Mouse (Mus musculus) forebrain, embryonic 10.5 days (tissue): Measurements from ENCODE around the gene Nav1. TPM values are rescaled to one million over a fixed set of nuclear protein-coding genes. Genes with fewer than 3 reads are reported as not detected.
"Not testable (repeated sequence)": the region's sequence is repeated elsewhere in the genome, so short reads cannot be mapped to it uniquely, and the experiment has no call there.

ENCODE experiments used
- DNase-seq: peaks from one replicate; pipeline ENCODE4 v3.0.0-alpha.2; 2017; ENCODE audit warnings: low spot score; ENCODE audit errors: extremely low spot score
- H3K27ac ChIP-seq: fragments of 300-500 bp; sonication (generic); 2 replicates; pipeline ENCODE4 v1.5.1; 2016; ENCODE audit warnings: mild to moderate bottlenecking
- H3K27me3 ChIP-seq: fragments of 300-500 bp; sonication (generic); 2 replicates; pipeline ENCODE4 v1.6.1; 2016; ENCODE audit warnings: mild to moderate bottlenecking; ENCODE audit not compliant: poor library complexity, severe bottlenecking
- H3K36me3 ChIP-seq: fragments of 300-500 bp; sonication (generic); replicated peaks from 2 replicates; pipeline ENCODE4 v1.6.1; 2016; ENCODE audit warnings: mild to moderate bottlenecking, moderate library complexity
- H3K4me1 ChIP-seq: fragments of 300-500 bp; sonication (generic); 2 replicates; pipeline ENCODE4 v1.6.1; 2016
- H3K4me3 ChIP-seq: fragments of 300-500 bp; sonication (generic); 2 replicates; pipeline ENCODE4 v1.5.1; 2016; ENCODE audit warnings: mild to moderate bottlenecking, moderate library complexity
- H3K9me3 ChIP-seq: fragments of 300-500 bp; sonication (generic); 2 replicates; pipeline ENCODE4 v1.6.1; 2016; ENCODE audit warnings: mild to moderate bottlenecking, moderate library complexity
- WGBS: fragments of 180-500 bp; shearing (Covaris S2); methylation state at CpG from one replicate; pipeline ENCODE4 v1.1.7; 2016; 5-methylcytosine and 5-hydroxymethylcytosine counted together
- polyA plus RNA-seq: library from polyadenylated mRNA; unstranded; fragments of >200 nt; fragmentation: Nextera tagmentation; extraction: Ambion mirVana; gene quantifications from 2 replicates; pipeline ENCODE4 v1.2.1, GENCODE M21; 2016

Gene Nav1
- polyA plus RNA-seq, 1 experiment from 2014 or later, result 25.3 TPM

- peak overlapping the region; percentile 14 for H3K4me3 ChIP-seq
- peaks cover 12% of the 10 kb centered on the region for H3K36me3 ChIP-seq
- no peaks in the 10 kb centered on the region for H3K27me3 ChIP-seq
- 29% methylated on average over 20 of the region's 20 CpGs for WGBS
- peak overlapping the region; percentile 82 for H3K27ac ChIP-seq
- peak; percentile 64 for DNase-seq
- peaks cover 84% of the 10 kb centered on the region for H3K4me1 ChIP-seq
- no peaks in the 10 kb centered on the region for H3K9me3 ChIP-seq
Measured at GRCm38 (mm10) chr1:135498455-135499358, 108.4 kb downstream of the Nav1 start.

- H3K27ac ChIP-seq, result no peak overlapping the region
- H3K36me3 ChIP-seq, result peaks cover 16% of the 10 kb centered on the region
- no peak for DNase-seq
- H3K4me3 ChIP-seq, result no peak overlapping the region
- H3K9me3 ChIP-seq, result no peaks in the 10 kb centered on the region
- WGBS, result 90% methylated on average over 1 of the region's 1 CpGs
- H3K4me1 ChIP-seq, result peaks cover 91% of the 10 kb centered on the region
- no peaks in the 10 kb centered on the region for H3K27me3 ChIP-seq
Measured at GRCm38 (mm10) chr1:135495048-135495447, 112.0 kb downstream of the Nav1 start.

GRCm38 (mm10) chr1:135493862-135494261, 113.2 kb downstream of the Nav1 start:
- Histone ChIP-seq H3K27me3 (no peaks in the 10 kb centered on the region), H3K4me1 (peaks cover 91% of the 10 kb centered on the region), H3K27ac (no peak overlapping the region; the same call in 1 of the 2 replicates), H3K36me3 (peaks cover 17% of the 10 kb centered on the region), H3K4me3 (no peak overlapping the region), H3K9me3 (no peaks in the 10 kb centered on the region)
- WGBS, result 74% methylated on average over 6 of the region's 6 CpGs
- DNase-seq, result no peak

GRCm38 (mm10) chr1:135492406-135492805, 114.7 kb downstream of the Nav1 start:
- Histone ChIP-seq H3K9me3 (no peaks in the 10 kb centered on the region), H3K4me1 (peaks cover 89% of the 10 kb centered on the region), H3K27me3 (no peaks in the 10 kb centered on the region), H3K36me3 (peaks cover 23% of the 10 kb centered on the region), H3K4me3 (no peak overlapping the region), H3K27ac (peak overlapping the region; percentile 4; the same call in 1 of the 2 replicates)
- WGBS, result 56% methylated on average over 10 of the region's 10 CpGs
- no peak for DNase-seq

- Histone ChIP-seq H3K27ac (peak overlapping the region; percentile 67), H3K4me1 (peaks cover 89% of the 10 kb centered on the region), H3K27me3 (no peaks in the 10 kb centered on the region), H3K9me3 (no peaks in the 10 kb centered on the region), H3K4me3 (no peak overlapping the region), H3K36me3 (peaks cover 31% of the 10 kb centered on the region)
- 65% methylated on average over 10 of the region's 10 CpGs for whole genome bisulfite sequencing
- DNase-seq, result no peak
Measured at GRCm38 (mm10) chr1:135490931-135491666, 116.0 kb downstream of the Nav1 start.

GRCm38 (mm10) chr1:135488879-135489278, 118.2 kb downstream of the Nav1 start:
- peaks cover 39% of the 10 kb centered on the region for H3K36me3 ChIP-seq
- 35% methylated on average over 9 of the region's 9 CpGs for WGBS
- no peak overlapping the region for H3K4me3 ChIP-seq
- H3K27ac ChIP-seq, result peak overlapping the region; percentile 32
- DNase-seq, result peak; percentile 41
- no peaks in the 10 kb centered on the region for H3K27me3 ChIP-seq
- no peaks in the 10 kb centered on the region for H3K9me3 ChIP-seq
- peaks cover 83% of the 10 kb centered on the region for H3K4me1 ChIP-seq

- DNase-seq, result no peak
- WGBS, result 90% methylated on average over 7 of the region's 7 CpGs
- H3K27me3 ChIP-seq, result no peaks in the 10 kb centered on the region
- H3K4me1 ChIP-seq, result peaks cover 46% of the 10 kb centered on the region
- no peak overlapping the region for H3K4me3 ChIP-seq
- H3K27ac ChIP-seq, result no peak overlapping the region
- peaks cover 67% of the 10 kb centered on the region for H3K36me3 ChIP-seq
- H3K9me3 ChIP-seq, result peaks cover 5% of the 10 kb centered on the region; the same call in 1 of the 2 replicates
Measured at GRCm38 (mm10) chr1:135485179-135485578, 121.9 kb downstream of the Nav1 start.

- H3K27ac ChIP-seq, result not testable (repeated sequence)
- WGBS, result 89% methylated on average over 9 of the region's 9 CpGs
Measured at GRCm38 (mm10) chr1:135484503-135485051, 122.5 kb downstream of the Nav1 start.

GRCm38 (mm10) chr1:135483971-135484370, 123.1 kb downstream of the Nav1 start:
- H3K4me1 ChIP-seq, result peaks cover 35% of the 10 kb centered on the region
- no peaks in the 10 kb centered on the region for H3K27me3 ChIP-seq
- DNase-seq, result no peak
- peaks cover 5% of the 10 kb centered on the region; the same call in 1 of the 2 replicates for H3K9me3 ChIP-seq
- 95% methylated on average over 6 of the region's 6 CpGs for WGBS
- H3K36me3 ChIP-seq, result peaks cover 77% of the 10 kb centered on the region
- no peak overlapping the region for H3K27ac ChIP-seq
- no peak overlapping the region for H3K4me3 ChIP-seq

More at GRCm38 (mm10) chr1:135484503-135485051, 122.5 kb downstream of the Nav1 start:
- not testable (repeated sequence) for H3K27me3 ChIP-seq, DNase-seq, H3K4me3 ChIP-seq, H3K9me3 ChIP-seq
- H3K36me3 ChIP-seq, result peaks cover 72% of the 10 kb centered on the region
- H3K4me1 ChIP-seq, result peaks cover 41% of the 10 kb centered on the region

- Histone ChIP-seq H3K4me3 (no peak overlapping the region), H3K27ac (no peak overlapping the region), H3K27me3 (no peaks in the 10 kb centered on the region), H3K4me1 (peaks cover 23% of the 10 kb centered on the region; the same call in 1 of the 2 replicates), H3K9me3 (peaks cover 5% of the 10 kb centered on the region; the same call in 1 of the 2 replicates), H3K36me3 (peaks cover 83% of the 10 kb centered on the region)
- 91% methylated on average over 1 of the region's 1 CpGs for WGBS
- DNase-seq, result no peak
Measured at GRCm38 (mm10) chr1:135482666-135483065, 124.4 kb downstream of the Nav1 start.

GRCm38 (mm10) chr1:135481656-135482055, 125.4 kb downstream of the Nav1 start:
- Histone ChIP-seq H3K4me3 (no peak overlapping the region), H3K36me3 (peaks cover 88% of the 10 kb centered on the region), H3K4me1 (0 out of 2 replicates have a peak, but pooled peaks cover 17% of the 10 kb centered on the region), H3K27ac (no peak overlapping the region), H3K27me3 (no peaks in the 10 kb centered on the region), H3K9me3 (peaks cover 5% of the 10 kb centered on the region; the same call in 1 of the 2 replicates)
- 92% methylated on average over 9 of the region's 9 CpGs for WGBS
- no peak for DNase-seq

GRCm38 (mm10) chr1:135480815-135481214, 126.3 kb downstream of the Nav1 start:
- peaks cover 16% of the 10 kb centered on the region; the same call in 1 of the 2 replicates for H3K4me1 ChIP-seq
- no peak overlapping the region for H3K4me3 ChIP-seq
- H3K36me3 ChIP-seq, result peaks cover 83% of the 10 kb centered on the region
- no peaks in the 10 kb centered on the region for H3K27me3 ChIP-seq
- no peak for DNase-seq
- WGBS, result 84% methylated on average over 3 of the region's 3 CpGs
- peaks cover 5% of the 10 kb centered on the region; the same call in 1 of the 2 replicates for H3K9me3 ChIP-seq
- no peak overlapping the region for H3K27ac ChIP-seq
